Mouse (Mus musculus): ENCODE measurements around the gene Ferd3l.

Ferd3l gene

GRCm38 (mm10) chr12:33964427-33964826, 36.2 kb downstream of the Ferd3l start:
- in situ Hi-C loops (cut with MboI, MseI), result no loop called here

GRCm38 (mm10) chr12:33965661-33966360, 37.6 kb downstream of the Ferd3l start:
- in situ Hi-C loops (cut with MboI, MseI), result no loop called here

GRCm38 (mm10) chr12:33966490-33967415, 38.5 kb downstream of the Ferd3l start:
- in situ Hi-C loops (cut with MboI, MseI), result no loop called here

- in situ Hi-C loops (cut with MboI, MseI), result no loop called here
Observed at GRCm38 (mm10) chr12:33967514-33967913, 39.3 kb downstream of the Ferd3l start.

- in situ Hi-C loops (cut with MboI, MseI), result no loop called here
Observed at GRCm38 (mm10) chr12:33968041-33968897, 40.0 kb downstream of the Ferd3l start.

DNA sequence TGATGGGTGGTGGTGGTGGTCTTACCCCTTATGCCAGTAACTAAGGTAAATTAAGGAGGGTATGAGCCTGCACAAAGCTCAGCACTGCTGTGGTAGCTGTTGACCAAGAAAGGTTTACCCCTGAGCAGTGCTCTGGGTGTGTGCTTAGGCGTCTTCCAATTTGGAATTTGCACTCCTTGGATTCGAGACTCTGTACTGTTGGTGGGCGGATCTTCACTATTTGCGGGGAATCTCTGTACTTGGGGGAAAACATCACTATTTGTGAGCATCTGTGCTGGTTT, 40.6 kb downstream of the Ferd3l start:
- in situ Hi-C loops (cut with MboI, MseI), result no loop called here

All from regulatory T cell (primary cell).